Mouse (Mus musculus) yolk sac, embryonic 10.5 days (tissue): ENCODE data around the gene Igsf8.
"Not testable (repeated sequence)": the region's sequence is repeated elsewhere in the genome, so short reads cannot be mapped to it uniquely, and the experiment has no call there.

Experiments
- DNase-seq: peaks from one replicate; pipeline ENCODE4 v3.0.0-alpha.2; 2017; ENCODE audit warnings: low spot score

Igsf8 gene

DNA sequence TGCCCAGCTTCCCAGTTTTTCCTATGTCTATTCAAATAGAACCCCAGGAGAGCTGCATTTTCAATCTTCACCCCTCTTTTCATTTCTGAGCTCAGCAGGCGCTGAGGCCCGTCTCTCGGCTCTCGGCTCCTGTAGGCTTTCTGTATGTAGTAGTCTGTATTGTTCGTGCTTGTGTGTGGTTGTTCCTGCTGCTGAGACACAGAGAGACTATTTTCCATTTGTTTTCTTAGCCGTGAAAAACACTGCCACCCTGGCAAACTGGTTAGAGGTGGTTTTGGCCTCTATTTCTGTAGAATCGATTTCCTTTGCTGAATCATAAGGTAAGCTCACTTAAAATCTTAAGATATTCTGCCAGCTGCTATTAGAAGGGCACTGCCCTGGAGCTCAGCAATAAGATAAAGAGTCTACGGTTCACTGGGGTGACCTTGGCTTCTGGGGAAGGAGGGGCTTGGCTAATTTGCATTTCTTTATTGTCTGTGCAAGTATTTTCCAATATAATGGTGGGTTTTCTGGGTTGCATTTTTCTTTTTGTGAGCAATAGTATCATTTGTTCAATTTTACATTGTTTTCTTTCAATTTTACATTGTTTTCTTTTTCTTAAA is at the start of gene Igsf8:
Gene Igsf8 (plus strand): TSS at position 165 of the 602 bp plus-strand sequence.
- DNase-seq = no peak

DNA sequence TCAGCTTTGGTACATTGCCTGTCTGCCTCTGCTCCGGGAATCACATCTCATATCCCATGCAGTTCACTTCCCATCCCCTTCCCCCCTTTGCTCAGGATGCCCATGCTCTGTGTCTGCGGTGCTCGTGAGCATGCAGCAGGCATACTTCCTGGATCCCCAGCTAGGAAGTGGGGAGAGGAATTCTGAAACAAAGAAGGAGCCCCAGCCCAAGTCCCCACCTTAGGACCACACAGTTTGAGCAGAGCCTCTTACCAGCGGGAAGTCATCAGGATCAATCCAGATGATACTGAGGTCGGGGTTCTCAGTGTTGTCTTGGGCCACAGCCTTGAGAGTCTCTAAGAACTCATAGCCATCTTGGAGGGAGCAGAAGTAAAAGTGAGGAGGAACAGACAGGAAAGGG is 48.7 kb upstream of the Igsf8 start:
- DNase-seq = no peak

DNA sequence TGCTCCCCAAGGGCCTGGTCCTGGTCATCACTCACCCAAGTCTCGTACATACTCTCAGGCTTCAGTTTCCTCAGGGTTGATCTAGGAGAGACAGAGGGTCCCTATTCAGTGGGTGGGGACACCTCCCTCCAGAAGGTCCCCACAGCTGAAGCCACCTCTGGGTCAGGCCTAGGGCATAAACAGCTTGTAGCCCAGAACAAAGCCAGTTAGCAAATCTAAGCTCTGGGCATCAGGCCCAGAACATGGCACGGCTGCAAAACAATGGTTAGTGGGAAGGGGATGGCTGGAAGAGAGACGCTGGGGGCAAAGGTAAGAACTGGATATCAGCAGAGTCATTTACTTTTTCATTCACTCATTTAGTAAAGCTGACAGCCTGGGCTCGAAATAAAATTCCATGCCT is 47.7 kb upstream of the Igsf8 start:
- DNase-seq = no peak

DNA sequence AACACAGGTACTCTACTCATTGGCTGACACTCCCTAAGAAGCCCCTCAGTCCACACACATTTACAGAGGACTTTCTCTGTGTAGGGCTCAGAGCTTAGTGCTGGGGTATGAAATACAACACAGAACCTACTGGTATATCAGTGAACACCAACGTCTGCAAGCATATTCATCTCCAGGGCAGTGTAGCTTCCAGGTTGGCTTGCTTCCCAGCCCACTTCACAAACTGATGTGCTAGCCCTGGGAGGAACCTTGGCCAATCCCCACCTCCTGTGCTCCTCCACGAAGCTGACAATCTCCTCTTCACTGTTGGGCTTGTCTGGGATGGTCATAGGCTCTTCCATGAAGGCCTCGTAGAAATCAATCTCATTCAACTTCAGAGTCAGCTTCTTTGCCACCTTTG is 46.7 kb upstream of the Igsf8 start:
- DNase-seq = no peak

DNA sequence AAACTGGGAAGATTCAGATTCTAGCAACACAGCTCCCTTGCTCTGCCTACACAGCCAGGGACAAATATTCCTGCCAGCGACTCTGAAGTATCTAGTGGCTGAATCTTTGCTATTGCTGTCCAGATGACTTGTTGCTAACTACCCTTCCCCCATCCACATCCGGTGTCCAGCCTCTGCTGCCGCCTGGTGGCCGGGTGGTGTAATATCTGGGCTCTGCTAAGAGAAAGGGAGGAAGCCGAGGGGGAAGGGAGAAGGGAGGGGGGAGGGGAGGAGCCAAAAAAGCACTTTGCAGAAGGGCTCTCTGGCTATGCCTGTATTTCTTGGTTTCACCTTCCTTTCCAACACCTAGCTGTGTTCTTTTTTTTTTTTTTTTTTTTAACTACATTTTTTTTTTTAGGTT is 44.3 kb upstream of the Igsf8 start:
- DNase-seq = peak; percentile 90

DNA sequence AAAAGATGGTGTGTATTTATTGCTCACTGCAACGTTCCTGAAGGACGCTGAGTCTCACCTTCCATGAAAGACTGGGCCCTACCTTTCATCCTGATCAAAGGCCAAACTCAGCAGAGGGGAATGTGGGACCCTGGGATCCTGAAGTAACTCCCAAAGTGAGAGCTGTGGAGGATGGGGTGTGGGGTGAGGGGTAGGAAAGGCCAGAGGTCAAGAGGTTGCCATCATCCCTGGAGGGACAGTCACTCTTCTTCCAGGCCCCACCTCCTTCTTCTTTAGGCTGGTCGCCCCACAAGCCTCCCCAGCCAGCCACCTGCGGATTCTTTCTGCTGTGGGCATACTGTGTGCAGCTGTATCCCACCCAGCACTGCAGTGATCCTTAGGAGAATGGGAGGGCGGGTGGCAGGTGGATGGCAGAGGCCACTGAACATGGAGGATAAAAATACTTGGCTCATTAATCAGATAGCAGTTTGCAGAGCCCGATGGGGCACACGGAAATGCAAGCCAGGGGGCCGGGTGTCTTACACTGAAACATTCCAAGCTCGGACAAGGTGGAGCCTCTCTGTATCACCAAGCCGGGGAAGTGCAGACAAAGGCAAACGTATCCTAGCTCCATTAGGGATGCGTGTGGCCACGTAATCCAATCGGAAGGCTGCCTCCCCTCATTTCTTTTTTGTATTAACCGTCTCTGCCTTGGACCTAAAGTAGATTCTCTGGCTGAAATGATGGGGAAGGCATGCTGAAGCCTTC is 43.1 kb upstream of the Igsf8 start:
- DNase-seq = no peak

DNA sequence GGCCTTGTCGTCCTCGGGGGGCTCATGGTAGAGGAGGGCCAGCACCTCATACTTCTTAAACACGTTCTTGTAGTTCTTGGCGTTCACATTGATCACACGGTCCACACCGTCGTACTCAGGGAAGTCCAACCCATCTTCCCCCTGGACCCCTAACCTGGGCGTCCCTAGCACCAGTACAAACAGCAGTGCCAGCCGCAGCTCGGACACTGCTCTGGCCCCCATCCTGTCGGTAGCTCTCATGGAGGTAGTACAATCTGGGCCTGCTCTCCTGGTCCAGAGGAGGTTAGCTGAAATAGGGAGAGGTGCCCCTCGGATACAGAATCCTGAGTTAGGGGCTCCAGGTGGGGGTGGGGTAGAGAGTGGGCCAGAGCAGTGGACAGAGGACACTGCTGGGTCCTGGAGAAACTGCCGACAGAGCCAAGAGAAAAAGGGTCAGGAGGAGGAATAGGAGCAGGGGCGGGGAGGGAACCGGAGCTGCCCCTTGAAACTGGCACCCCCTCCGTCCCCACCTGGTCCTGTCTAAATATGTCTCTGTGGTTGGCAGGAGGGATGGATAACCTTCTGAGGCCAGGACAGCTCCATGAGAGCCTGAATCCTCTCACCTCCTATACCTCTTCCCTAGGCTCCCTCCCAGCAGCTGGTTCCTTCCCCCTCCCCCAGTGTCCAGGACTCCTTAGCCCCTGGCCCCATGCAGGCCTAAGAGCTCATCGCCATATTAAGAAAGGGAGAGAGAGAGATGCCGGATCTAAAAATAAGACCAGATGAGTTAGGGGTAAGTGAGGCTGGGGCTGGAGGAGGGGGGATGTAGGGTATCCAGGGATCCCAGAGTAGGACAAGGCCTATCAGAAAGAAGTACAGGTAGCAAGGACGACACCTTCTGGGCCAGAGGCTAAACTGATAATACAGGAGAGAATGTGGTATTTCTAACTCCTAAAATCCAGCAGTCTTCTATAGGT is 41.7 kb upstream of the Igsf8 start, which contains the start of gene Casq1:
Gene Casq1 (minus strand): TSS at position 418 of the 956 bp plus-strand sequence.
- no peak for DNase-seq

DNA sequence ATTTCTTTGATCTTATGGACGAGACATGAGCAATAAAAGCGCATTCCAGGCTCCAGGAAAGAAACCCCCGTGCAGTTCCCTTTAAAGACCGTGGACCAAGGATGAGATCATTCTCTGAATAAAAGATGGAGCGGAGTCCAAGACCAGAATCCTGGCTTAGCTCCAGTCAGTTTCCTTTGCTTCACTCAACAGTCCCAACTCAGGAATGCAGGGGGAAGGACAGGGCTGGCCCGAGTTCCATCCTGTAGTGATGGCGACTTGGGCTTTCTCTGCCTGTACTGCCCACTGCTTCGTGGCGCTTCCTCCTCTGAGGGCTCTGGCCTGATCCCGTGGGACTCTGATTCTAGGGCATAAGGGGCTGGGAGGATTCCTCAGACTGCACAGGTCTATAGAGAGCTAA is 41.0 kb upstream of the Igsf8 start:
- no peak for DNase-seq

DNA sequence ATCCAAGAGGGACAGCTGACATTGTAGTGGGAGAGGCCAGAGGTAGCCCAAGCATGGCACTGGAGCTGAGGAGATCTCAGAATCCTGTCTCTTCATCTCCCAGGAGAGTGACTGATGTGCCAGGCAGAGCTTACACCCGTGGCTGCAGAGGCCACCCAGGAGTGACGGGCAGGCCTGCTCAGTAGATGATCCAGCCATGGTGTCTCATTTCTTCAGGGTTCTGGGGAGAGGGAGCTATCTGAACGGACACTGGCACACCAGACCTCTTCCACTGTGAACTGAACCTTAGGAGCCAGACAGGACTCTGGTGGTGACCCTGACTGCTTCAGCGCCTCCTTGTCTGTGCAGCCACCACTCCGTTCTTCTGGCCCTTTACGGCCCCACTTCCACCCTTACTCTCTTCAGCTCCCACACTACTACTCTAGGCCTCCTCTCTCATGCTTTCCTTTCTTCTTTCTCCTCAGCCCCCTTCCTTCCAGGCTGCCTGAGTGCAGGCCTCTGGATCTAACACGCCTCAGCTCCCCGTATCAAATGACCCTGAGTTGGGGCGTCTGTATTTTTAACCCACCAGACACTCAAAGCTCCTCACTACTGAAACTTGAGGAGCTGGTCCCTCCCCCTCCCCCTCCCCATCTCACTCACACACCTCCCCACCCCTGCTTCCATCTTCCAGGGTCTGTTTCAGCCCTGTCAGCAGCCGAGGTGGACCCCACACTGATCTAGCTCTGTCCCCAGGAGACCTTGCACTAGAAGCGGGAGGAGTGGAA is 40.0 kb upstream of the Igsf8 start:
- no peak for DNase-seq

DNA sequence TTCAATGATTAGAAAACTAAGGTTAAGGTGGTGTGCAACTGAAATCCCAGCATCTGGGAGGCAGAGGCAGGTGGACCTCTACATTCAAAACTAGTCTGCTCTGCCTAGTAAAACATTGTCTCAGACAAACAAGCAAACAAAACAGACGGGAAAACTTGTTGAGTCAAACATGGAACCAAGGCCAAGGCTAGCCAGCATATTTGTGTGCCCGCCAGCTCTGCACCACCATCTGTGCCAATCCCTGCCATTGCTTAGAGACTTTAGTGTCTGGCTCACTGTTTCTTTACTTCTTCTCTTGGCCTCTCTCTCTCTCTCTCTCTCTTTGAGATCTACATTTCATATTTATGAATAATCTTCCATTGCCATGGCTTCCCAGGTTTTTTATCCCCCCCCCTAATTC is 33.2 kb upstream of the Igsf8 start:
- no peak for DNase-seq

DNA sequence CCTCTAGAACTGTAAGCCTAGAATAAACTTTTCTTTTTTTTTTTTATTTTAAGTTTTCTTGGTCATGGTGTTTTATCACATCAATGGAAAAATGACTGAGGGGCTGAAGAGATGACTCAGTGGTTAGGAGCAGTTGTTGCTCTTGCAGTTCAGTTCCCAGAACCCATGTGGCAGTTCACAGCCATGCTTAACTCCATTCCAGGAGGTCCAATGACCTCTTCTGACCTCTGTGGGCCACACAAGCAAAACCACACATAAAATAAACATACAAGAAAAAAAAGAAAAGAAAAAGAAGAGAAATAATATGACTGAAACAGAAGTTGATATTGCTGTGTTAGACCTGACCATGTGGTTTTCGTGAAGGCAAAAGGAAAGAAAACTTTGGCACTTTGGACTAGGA is 32.2 kb upstream of the Igsf8 start:
- no peak for DNase-seq

DNA sequence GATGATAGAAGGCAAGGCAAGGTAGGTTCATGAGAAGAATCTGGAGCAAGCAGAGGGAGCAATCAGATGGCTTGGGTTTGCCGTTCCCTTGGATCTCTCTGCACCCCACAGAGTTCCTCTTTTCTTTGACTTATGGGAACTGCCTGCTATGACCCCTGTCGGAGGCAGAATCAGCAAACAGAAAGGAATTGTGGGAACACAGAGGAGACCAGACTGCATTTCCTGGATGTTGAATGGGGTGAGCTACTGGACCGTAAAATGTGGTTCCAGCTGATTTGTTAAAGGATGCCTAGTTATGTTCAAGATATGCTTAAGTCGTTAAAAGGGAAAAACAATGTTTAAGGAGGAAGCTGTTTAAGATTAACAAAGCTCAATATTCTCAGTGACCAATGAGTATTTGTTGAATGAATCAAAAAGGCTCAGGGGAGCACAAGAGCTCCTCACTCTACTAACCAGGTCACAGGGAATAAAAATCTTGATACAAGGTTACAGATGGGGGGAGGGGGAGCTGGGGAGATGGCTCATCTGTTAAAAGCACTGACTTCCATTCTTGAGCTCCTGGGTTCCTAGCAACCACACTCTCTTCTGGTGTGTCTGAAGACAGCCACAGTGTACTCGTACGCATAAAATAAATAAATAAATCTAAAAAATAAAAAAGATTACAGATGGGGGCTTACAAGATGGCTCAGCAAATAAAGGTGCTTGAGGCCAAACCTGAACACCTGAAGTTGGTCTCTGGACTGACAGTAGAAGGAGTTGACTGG is 20.3 kb upstream of the Igsf8 start:
- DNase-seq = no peak

DNA sequence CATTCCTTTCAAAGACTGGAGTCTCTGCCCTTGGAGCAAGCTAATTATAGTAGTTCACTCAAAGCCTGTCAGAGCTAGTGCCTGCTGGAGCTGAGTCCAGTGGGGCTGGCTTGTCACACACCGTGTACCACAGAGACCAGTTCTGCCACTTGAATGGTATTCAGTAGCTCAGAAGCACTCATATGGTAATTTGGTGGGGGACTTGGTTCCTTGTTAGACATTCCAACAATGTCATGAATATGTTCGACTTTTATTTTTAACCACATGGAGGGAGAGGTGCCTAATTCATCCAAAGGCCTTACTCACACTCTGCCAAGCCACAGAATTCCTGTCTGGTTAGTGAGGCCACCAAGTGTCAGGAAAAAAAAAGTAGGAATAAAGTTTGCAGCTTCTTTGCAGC is 19.0 kb upstream of the Igsf8 start:
- DNase-seq = no peak

DNA sequence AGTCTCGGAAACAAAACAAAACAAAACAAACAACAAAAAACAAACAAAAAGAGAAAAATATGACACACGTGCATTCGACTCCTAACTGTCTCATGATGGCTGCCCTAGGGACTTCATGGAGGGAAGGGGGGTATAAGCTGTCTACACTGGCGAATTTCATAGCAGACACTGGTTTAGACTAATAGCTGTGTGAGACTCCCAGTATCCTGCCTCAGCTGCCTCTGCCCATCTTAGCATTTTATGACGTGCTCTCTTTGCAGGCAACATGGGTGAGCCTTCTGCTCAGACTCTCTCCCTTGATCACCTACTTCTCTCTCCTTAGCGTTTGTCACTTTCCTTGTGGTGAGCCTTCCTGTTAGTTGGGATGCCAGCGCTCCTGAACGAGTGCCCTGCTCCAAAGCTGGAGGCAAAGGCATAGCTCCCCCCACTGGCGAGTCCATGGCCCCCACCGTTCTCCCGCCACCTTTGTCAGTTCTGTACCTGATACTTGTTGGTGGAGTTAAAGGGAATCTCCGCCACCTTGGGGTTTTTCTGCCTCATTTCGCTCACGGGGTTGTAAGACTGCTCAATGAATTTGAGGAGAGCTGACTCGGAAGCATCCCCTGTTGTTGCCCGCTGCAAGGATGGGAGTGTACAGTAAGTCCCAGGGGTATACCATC is 17.8 kb upstream of the Igsf8 start:
- no peak for DNase-seq

DNA sequence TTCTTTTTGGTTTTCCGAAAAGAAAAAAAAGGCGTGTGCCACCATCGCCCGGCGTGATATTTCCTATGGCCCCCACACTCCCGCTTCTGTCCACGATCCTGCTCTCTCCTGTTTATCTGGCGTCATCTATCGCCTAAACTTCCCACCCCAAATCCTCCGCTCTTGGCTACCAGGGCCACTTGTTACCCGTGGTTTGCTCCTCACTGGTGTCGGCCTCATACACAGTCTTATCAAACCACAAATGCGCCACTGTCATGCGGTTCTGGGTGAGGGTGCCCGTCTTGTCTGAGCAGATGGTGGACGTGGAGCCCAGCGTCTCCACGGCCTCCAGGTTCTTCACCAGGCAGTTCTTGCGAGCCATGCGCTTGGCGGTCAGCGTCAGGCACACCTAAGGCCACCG is 16.8 kb upstream of the Igsf8 start:
- DNase-seq = not testable (repeated sequence)

DNA sequence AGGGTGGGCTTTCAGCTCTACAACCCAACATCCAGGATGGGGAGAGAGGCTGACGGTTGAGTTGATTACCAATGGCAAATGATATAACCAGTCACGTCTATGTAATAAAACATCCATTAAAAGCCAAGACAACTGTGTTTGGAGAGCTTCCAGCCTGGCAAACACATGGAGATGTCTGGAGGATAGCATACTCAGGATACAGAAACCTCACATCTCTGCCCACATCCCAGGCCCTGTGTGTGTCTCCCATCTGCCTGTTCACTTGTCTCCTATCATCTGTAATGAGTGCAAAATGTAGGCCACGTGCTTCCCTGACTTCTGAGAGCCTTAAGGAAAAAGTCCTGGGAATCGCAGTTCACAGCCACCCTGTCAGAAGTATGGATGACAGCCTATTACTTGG is 14.2 kb upstream of the Igsf8 start:
- DNase-seq = no peak

DNA sequence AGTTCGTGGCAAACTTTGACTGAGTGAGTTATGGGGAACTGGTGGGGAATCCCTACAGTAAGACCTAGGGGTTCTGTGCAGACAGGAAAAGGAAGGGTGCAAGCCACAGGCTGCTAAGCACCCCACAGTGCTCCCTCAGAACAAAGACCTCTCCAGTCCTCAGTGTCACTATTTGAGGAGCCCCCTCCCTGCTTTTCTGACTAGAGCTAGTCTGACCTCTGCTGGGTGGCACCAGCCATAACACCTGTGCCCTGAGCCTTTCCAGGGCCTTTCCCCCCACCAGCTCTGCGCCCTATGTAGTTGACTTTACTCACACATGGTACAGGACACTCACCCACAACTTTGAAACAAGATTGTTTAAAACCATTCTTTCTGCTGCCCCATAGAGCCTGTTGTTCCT is 13.8 kb upstream of the Igsf8 start:
- DNase-seq = no peak

DNA sequence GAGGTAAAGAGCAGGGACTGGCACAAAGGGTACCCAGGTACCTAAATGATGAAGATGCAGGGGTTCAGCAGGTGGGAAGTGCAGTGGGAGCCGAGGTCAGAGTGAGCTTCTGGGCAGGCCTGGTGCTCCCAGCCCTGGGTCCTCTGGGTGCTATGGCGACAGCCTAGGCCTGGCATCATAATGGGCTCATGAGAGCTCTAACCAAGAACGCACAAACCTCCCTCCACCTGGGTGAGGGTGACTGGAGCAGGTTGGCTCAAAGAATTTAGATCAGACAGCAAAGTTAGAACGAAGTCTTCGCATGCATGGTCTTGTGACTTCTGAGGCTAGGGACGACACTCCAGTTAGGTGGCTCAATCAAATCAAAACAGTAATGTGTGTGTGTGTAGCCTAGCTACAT is 3.1 kb upstream of the Igsf8 start, which contains the start of gene Atp1a4:
Gene Atp1a4 (minus strand): TSS at position 101 of the 400 bp plus-strand sequence.
- DNase-seq = no peak

DNA sequence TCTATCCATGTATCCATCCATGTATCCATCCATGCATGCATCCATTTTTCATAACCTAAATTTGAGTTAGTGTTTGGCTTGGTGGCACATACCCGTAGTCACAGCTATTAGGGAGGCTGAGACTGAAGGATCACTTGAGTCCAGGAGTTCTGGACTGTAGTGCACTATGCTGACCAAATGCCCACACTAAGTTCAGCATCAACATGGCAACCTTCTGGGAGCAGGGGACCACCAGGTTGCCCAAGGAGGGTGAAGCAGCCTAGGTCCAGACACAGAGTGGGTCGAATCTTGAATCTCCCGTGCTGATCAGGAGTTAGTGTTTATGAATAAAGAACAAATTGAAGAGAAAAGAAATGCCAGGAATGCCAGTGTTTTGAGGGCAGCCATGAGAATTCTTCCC is 9.8 kb downstream of the Igsf8 start:
- DNase-seq = no peak

DNA sequence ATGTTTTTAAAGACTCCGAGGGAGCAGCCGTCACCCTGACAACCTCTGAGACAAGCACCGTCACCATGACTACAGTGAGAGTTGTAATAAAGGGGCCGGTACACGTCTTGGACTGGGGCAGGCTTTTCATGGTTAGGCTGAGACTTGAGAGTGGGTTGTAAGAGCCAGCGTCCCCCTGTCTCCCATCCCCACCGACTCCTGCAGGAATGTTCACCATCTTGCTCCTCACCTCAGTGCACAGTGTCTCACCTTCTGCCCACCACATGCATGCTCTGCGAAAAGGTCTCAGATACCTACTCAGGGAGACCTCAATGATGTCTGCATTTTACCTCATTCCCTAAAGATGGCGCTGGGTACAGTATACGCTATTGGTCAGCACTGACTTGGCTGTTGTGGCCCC is 10.3 kb downstream of the Igsf8 start:
- no peak for DNase-seq

DNA sequence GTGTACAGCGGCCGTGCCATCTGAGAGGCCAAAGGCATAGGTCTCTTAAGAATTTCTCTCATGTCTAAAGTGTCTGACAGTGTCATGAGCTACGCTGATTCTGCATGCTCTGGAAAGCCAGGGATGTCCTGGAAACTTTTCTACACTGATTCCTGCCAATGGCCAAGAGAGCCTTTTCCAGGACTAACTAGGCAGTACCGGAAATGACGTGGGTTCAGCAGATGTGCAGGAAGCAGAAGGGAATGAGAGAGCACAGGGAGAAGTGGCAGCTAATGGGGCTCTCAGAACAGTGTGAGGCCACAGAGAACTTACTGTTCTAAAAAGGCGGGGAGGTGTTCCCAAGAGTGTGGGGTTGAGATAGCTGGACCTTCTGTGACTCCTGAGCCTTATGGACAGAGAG is 11.9 kb downstream of the Igsf8 start:
- no peak for DNase-seq
